In genomic region chr13:42300567-42300966, GRCm38 (mm10) we compare ENCODE assay signal across 8 mouse cellular contexts. TPM values are rescaled to one million over a fixed set of nuclear protein-coding genes. Genes with fewer than 3 reads are reported as not detected.
DNase-seq lines count a peak whose midpoint lies in the region; ATAC-seq and TF ChIP-seq lines count a peak whose summit lies in the region.

No protein-coding gene starts in this region.

- peak; percentile 15; the same call in 1 of the 2 replicates for TF ChIP-seq POLR2A in embryonic fibroblast, embryonic 13.5 days (IDR thresholded peaks at IDR 0.05; ENCODE audit: low read depth, low read length)

- H3K36me3 ChIP-seq in heart, embryonic 15.5 days = peaks cover 5% of the 10 kb centered on the region; the same call in 1 of the 2 replicates
- H3K36me3 ChIP-seq in liver, embryonic 11.5 days (ENCODE audit: control insufficient read depth, insufficient read depth, low read length) = no peaks in the 10 kb centered on the region
- H3K36me3 ChIP-seq in stomach, embryonic 15.5 days = no peaks in the 10 kb centered on the region

- no peak for ATAC-seq in heart, embryonic 15.5 days (replicated peaks; ENCODE audit: insufficient number of reproducible peaks, insufficient read depth, low FRiP score, low read depth)
- no peak for ATAC-seq in liver, embryonic 11.5 days (replicated peaks; ENCODE audit: low FRiP score)
- 0 out of 2 replicates have a peak, but pooled peaks have one; percentile 36 for ATAC-seq in monocyte, adult 5-6 weeks (replicated peaks; ENCODE audit: insufficient number of reproducible peaks, low FRiP score, low TSS enrichment, poor library complexity, severe bottlenecking)
- no peak for ATAC-seq in stomach, embryonic 15.5 days (ENCODE audit: insufficient read depth, low FRiP score, low read depth)

- 0 out of 2 replicates have a peak, but pooled peaks have one; percentile 15 for TF ChIP-seq CTCF in embryonic fibroblast, embryonic 13.5 days (IDR thresholded peaks at IDR 0.05; ENCODE audit: borderline replicate concordance, insufficient read depth, low read length)

- peak overlapping the region; percentile 72; the same call in 1 of the 2 replicates for H3K4me3 ChIP-seq in embryonic fibroblast, embryonic 13.5 days (ENCODE audit: insufficient read depth, low read length)
- H3K4me3 ChIP-seq in heart, embryonic 15.5 days = peak overlapping the region; percentile 58
- H3K4me3 ChIP-seq in liver, embryonic 11.5 days (ENCODE audit: low read depth, low read length) = peak overlapping the region; percentile 21; the same call in 1 of the 2 replicates
- peak overlapping the region; percentile 46 for H3K4me3 ChIP-seq in stomach, embryonic 15.5 days (replicated peaks)

- H3K27ac ChIP-seq in embryonic fibroblast, embryonic 13.5 days (ENCODE audit: insufficient read depth, low read length) = peak overlapping the region; percentile 38; the same call in 1 of the 2 replicates
- H3K27ac ChIP-seq in heart, embryonic 15.5 days = peak overlapping the region; percentile 77
- H3K27ac ChIP-seq in liver, embryonic 11.5 days (ENCODE audit: low read depth, low read length) = no peak overlapping the region
- no peak overlapping the region for H3K27ac ChIP-seq in stomach, embryonic 15.5 days

- peak overlapping the region; percentile 60; the same call in 1 of the 2 replicates for H3K9ac ChIP-seq in heart, embryonic 15.5 days
- H3K9ac ChIP-seq in liver, embryonic 11.5 days (ENCODE audit: low read depth, low read length) = no peak overlapping the region
- H3K9ac ChIP-seq in stomach, embryonic 15.5 days = no peak overlapping the region

- no peaks in the 10 kb centered on the region for H3K4me1 ChIP-seq in embryonic fibroblast, embryonic 13.5 days (ENCODE audit: control insufficient read depth, insufficient read depth, low read length)
- H3K4me1 ChIP-seq in heart, embryonic 15.5 days (replicated peaks) = peaks cover 52% of the 10 kb centered on the region
- H3K4me1 ChIP-seq in liver, embryonic 11.5 days (replicated peaks; ENCODE audit: control insufficient read depth, insufficient read depth, low read length) = no peaks in the 10 kb centered on the region
- peaks cover 3% of the 10 kb centered on the region for H3K4me1 ChIP-seq in stomach, embryonic 15.5 days

- peak overlapping the region; percentile 72 for H3K4me2 ChIP-seq in heart, embryonic 15.5 days
- H3K4me2 ChIP-seq in liver, embryonic 11.5 days = peak overlapping the region; percentile 63
- H3K4me2 ChIP-seq in stomach, embryonic 15.5 days = peak overlapping the region; percentile 80

- no peaks in the 10 kb centered on the region for H3K9me3 ChIP-seq in heart, embryonic 15.5 days (replicated peaks)
- H3K9me3 ChIP-seq in liver, embryonic 11.5 days (ENCODE audit: control insufficient read depth, low read length) = no peaks in the 10 kb centered on the region
- no peaks in the 10 kb centered on the region for H3K9me3 ChIP-seq in stomach, embryonic 15.5 days

- 5% methylated on average over 11 of the region's 11 CpGs for WGBS in heart, embryonic 15.5 days
- 6% methylated on average over 11 of the region's 11 CpGs for WGBS in liver, embryonic 11.5 days
- 7% methylated on average over 11 of the region's 11 CpGs for WGBS in stomach, embryonic 15.5 days

- DNase-seq in B cell, adult 2 months = peak; percentile 81 to 85
- peak; percentile 37 to 53 for DNase-seq in adrenal gland, postnatal 4 days (ENCODE audit: low spot score in 2 of 2)
- DNase-seq in kidney, postnatal 10 days = peak; percentile 94
- peak; percentile 44 for DNase-seq in liver, embryonic 11.5 days (ENCODE audit: low spot score)

- no peaks in the 10 kb centered on the region for H3K27me3 ChIP-seq in heart, embryonic 15.5 days
- H3K27me3 ChIP-seq in liver, embryonic 11.5 days (replicated peaks; ENCODE audit: control insufficient read depth, insufficient read depth, low read length) = peaks cover 41% of the 10 kb centered on the region
- H3K27me3 ChIP-seq in stomach, embryonic 15.5 days (replicated peaks) = peaks cover 13% of the 10 kb centered on the region; the same call in 1 of the 2 replicates

RNA-seq across cellular contexts. Expression of gene Edn1, which starts 0.7 kb away (rescaled TPM):
- 1 to 10 TPM; 1.4 TPM for total RNA-seq in adrenal gland, postnatal 4 days (2021)
- polyA plus RNA-seq in embryonic fibroblast, embryonic 13.5 days (2011; ENCODE audit: insufficient read length, low read depth, missing spikeins) = 3.3 and 4.4 TPM in 2 replicates
- 8.0 and 8.2 TPM in 2 replicates for polyA plus RNA-seq in heart, embryonic 15.5 days (2015; fragmentation: Nextera tagmentation; extraction: Ambion mirVana)
- 0.62 and 1.2 TPM in 2 replicates for polyA plus RNA-seq in liver, embryonic 11.5 days (2014; fragmentation: Nextera tagmentation; extraction: Ambion mirVana)
- total RNA-seq in monocyte, adult 5-6 weeks (2017) = 0.29 TPM in 1 of 3 replicates, not detected in the others
- polyA plus RNA-seq in stomach, embryonic 15.5 days (2015; fragmentation: Nextera tagmentation; extraction: Ambion mirVana) = 3.6 and 3.8 TPM in 2 replicates

Comparison
In these comparisons a context has a peak if more than half of its experiments do, and no peak if none do; other contexts are left out.
1. DNase-seq: peak in every context shown above with its lines; median percentile 94 in kidney, postnatal 10 days; 83 in B cell, adult 2 months; 45 in adrenal gland, postnatal 4 days; 44 in liver, embryonic 11.5 days.
2. H3K27ac ChIP-seq: peak in embryonic fibroblast, embryonic 13.5 days (single experiment) and heart, embryonic 15.5 days (single experiment); none in liver, embryonic 11.5 days (single experiment) and stomach, embryonic 15.5 days (single experiment).
3. H3K4me3 ChIP-seq: peak in every context shown above with its lines; median percentile 72 in embryonic fibroblast, embryonic 13.5 days; 58 in heart, embryonic 15.5 days; 46 in stomach, embryonic 15.5 days; 21 in liver, embryonic 11.5 days.
4. Peak in every context shown above with its lines, with median percentiles within 50 percentile points of each other: H3K4me2 ChIP-seq.